Mouse (Mus musculus) B cell, adult 2 months (primary cell): ENCODE results near the gene Ube2l3.
"Not testable (repeated sequence)": the region's sequence is repeated elsewhere in the genome, so short reads cannot be mapped to it uniquely, and the experiment has no call there.

Source experiments
- DNase-seq, 2 experiments: peaks; one replicate each; pipeline ENCODE4 v3.0.0; 2022

Gene Ube2l3

DNA sequence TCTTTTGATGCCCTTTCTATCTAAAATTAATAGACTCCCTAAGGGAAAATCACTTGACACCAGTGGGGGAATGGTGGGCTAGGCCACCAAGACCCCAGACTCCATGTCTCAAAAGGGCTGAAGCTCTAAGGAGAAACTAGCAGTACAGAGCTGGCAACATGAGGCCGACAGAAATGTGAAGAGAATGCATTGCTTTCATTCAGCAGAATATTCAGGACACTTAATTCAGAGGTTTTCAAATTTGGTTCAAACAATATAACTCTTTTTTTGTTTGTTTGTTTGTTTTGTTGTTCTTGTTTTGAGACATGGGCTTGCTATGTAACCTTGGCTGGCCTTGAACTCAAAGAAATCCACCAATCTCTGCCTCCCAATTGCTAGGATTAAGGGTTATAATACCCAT lies at the start of gene Ube2l3:
Gene Ube2l3 (minus strand): TSS at position 101 of the 400 bp plus-strand sequence.
- DNase-seq, result no peak

DNA sequence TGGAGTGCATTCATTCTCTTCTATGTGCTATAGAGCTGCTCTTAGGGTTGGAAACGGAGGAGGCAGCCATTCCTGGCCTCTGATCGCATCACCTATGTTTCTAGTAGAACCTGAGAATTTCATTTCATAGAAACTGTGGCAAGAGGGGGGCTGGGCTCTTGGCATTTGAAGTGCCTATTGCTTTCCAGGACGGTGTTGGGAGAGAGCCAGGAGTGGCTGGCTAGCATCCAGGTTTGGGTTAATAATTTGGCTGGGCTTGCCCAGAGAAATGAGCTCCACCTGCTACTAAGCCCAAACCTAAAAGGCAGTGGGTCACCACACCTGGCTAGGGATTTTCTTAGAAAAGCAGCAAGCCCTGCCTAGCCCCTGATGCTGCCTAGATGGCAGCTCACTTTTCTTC lies 49.1 kb upstream of the Ube2l3 start:
- no peak for DNase-seq

- DNase-seq, result no peak
Measured at GRCm38 (mm10) chr16:17249135-17249534, 46.7 kb upstream of the Ube2l3 start.

DNA sequence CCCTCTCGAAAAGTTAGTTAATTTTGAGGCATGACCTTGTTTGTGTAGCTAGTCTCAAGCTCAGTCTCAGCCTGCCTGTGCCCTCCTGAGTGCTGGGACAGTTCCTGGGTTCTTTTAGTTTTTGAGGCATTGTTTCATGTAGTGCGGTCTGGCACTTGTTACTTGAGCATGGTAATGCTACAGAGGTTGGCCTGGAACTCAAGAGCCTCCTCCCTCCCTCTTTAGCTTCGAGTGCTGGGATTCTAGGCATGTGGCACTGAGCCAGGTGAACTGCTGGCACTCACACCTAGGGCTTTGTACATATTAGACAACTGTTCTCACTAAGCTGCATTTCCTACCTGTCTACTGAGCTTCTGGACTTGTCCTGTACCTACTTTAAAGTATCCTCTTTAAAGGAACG lies 45.3 kb upstream of the Ube2l3 start:
- DNase-seq, result no peak

GRCm38 (mm10) chr16:17244996-17245395 lies 42.5 kb upstream of the Ube2l3 start:
- DNase-seq, result no peak

DNA sequence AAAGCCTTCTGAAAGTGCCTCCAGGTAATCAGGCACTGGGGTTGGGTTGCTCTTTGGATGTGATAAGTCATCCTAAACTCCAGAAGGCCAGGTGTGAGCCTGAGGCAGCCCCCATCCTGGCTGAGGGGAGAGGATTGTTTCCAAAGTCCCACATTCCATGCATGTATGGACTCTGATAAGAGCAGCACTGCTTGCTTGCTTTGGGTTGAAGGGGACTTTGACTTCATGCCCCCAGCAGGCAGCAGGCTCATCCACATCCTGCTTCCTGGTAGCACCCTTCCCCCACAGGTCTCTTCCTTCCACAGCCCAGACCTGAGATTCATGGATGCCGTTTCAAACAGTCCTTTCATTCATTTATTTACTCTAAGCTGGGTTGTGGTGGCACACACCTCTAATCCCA lies 41.3 kb upstream of the Ube2l3 start:
- DNase-seq, result no peak

DNA sequence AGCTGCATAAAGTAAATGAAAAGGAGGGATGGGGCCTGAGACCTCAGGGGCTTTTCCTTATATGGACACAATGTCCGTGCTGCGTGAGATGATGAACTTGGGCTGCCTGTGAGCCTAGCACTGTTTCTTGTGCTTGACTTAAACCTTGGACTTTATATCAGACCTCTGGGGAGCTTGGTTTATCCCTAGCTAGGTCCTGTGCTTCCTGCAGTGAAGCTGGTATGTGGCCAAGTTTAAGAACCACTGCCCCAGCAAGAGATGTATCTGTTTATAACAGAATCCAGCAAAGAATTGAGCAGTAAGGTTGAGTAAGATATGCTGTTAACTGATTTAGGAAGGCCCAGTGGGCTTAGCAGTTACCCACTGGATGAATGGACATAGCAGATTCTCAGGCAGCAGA lies 37.0 kb upstream of the Ube2l3 start:
- DNase-seq, result no peak

GRCm38 (mm10) chr16:17237634-17238033 lies 35.2 kb upstream of the Ube2l3 start:
- DNase-seq, result no peak

DNA sequence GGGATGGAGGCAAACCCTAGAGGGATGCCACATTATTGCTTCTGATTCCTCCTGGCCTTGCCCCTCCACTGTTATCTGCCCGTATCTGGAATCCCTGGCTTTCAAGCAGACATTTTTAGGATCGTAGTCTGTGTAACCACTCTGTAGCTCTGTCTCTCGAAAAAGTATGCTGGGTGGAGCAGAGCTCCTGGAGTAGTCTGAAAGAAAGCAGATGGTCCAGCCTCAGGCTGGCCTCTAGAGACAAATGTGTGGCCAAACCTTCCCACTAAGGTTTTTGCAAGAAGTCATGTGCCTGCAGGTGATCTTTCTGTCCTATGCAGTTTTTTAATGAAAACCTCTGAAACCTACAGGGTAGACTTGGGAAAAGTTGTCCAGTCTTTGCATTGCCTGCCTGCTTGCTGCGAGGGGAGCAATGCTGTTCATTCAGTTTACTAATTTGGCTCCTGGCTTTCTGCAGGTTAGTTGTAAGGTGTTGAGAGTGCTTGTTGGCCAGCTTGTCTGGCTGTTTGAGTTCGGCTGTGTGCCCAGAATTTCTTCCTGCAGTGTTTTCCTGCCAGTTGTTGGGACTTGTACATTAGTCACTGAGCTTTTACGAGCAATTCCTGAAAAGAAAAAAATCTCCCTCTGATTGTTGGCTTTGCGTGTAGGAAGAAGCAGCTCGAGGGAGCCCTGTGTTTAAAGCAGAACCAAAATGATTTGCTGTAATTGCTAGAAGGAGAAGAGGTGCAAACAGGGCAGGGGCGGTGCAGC lies 32.6 kb upstream of the Ube2l3 start:
- DNase-seq, result no peak

- DNase-seq, result peak; percentile 28
Measured at GRCm38 (mm10) chr16:17234499-17234895, 32.0 kb upstream of the Ube2l3 start.

- DNase-seq, result peak; percentile 45 to 49
Measured at GRCm38 (mm10) chr16:17233702-17234498, 31.5 kb upstream of the Ube2l3 start.

GRCm38 (mm10) chr16:17232794-17233701 lies 30.6 kb upstream of the Ube2l3 start, which contains the start of gene Hic2:
TSS of gene Hic2 (plus strand) at chr16:17233572.
- DNase-seq, result peak; percentile 92

- DNase-seq, result not testable (repeated sequence)
Measured at GRCm38 (mm10) chr16:17231523-17231922, 29.1 kb upstream of the Ube2l3 start.

DNA sequence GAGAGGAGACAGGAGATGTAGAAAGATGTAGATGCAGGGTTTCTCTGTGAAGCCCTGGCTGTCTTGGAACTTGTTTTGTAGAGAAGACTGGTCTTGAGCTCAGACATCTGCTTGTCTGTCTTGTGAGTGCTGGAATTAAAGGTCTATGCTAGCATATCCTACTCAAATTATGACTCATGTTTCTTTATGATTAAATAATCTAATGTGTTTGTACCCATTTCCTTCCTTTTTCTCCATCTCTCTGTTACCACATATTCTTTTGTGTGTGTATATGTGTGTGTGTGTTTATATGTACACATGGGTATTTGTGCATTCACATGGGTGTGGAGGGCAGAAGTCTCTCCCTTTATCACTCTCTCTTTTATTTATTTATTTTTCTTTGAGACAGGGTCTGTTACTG lies 24.0 kb upstream of the Ube2l3 start:
- DNase-seq, result no peak

DNA sequence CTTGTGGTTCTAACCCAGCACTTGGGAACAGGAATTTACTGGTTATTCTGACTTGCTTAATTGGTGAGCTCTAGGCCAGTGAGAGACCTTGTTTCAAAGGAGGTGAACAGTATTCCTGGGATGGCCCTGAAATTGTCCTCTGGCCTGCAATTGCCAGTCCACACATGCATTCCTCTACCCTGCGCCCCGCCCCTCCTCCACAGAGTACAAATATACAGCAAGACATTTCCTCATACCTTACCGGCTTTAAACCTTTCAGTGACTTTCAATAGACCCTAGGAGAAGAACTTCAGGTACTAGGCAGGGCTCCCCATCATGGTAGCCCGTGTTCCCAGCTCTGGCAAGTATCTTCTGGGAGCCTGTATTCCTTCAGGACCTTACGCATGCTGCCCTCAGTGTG lies 23.1 kb upstream of the Ube2l3 start:
- no peak for DNase-seq

GRCm38 (mm10) chr16:17222197-17222596 lies 19.7 kb upstream of the Ube2l3 start:
- DNase-seq, result peak; percentile 98 to 99

- DNase-seq, result no peak
Measured at GRCm38 (mm10) chr16:17220127-17220733, 17.8 kb upstream of the Ube2l3 start.

DNA sequence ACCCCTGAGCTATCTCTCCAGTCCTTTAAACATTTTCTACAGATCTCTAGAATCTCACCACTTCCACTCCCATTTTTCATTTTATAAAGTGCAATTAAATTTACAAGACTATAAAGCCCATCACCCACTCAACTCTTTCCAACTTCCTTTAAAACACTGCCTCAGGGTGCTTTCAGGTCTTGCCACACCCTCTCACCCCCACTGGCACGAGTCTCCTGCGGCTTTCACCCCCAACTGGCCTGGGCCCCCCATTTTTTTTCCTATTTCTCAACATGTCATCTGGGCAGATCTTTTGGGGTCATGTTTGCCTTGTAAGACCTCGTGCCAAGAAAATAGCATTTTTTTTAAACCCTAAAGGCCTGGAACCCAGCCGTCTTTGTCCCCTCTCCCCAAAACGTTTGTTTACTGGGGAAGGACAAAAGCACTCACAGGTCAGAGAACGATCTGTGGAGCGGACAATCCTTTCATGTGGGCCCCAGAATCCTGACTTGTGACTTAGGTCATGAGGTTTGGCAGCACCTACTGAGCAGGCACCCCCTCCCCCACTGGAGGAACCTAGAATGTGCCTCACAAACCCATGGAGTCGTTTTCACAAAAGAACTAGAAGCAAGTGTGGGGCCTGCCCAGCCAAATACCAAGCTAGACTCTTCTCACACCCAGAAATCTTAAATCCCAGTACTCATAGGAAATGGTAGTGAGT lies 14.6 kb upstream of the Ube2l3 start:
- DNase-seq, result no peak

- peak; percentile 91 to 92 for DNase-seq
Measured at GRCm38 (mm10) chr16:17209981-17210838, 7.8 kb upstream of the Ube2l3 start.

- peak in 1 of 2 experiments; percentile 37 for DNase-seq
Measured at GRCm38 (mm10) chr16:17209404-17209960, 7.0 kb upstream of the Ube2l3 start.
